Mouse (Mus musculus) erythroblast, embryonic 14.5 days (primary cell): ENCODE measurements at regions not wholly inside any gene's neighbourhood (a gene's known extent, or its start where the extent isn't known, plus 50 kb on each side); places are given as distances from the start of the nearest gene placed in this dataset.

ENCODE experiments used
- H3K27me3 ChIP-seq: 2 replicates; pipeline ENCODE4 v1.6.1; 2012; ENCODE audit warnings: inconsistent platforms; ENCODE audit not compliant: control insufficient read depth
- H3K36me3 ChIP-seq: 2 replicates; pipeline ENCODE4 v1.6.1; 2012; ENCODE audit warnings: mild to moderate bottlenecking, inconsistent platforms; ENCODE audit not compliant: control insufficient read depth
- H3K4me1 ChIP-seq: 2 replicates; pipeline ENCODE4 v1.6.1; 2012; ENCODE audit warnings: inconsistent platforms; ENCODE audit not compliant: control insufficient read depth
- H3K4me3 ChIP-seq: replicated peaks from 2 replicates; pipeline ENCODE3; 2012; ENCODE audit warnings: moderate library complexity, mild to moderate bottlenecking, inconsistent platforms
- H3K9me3 ChIP-seq: 2 replicates; pipeline ENCODE4 v1.6.1; 2012; ENCODE audit warnings: low read length, inconsistent platforms, mixed read lengths; ENCODE audit not compliant: control insufficient read depth
- GATA1 ChIP-seq: IDR thresholded peaks from 2 replicates; pipeline ENCODE4 v1.6.1; 2012; ENCODE audit warnings: low read length, inconsistent platforms, mixed read lengths
- TAL1 ChIP-seq: IDR thresholded peaks from 3 replicates; pipeline ENCODE4 v1.6.1; 2012; ENCODE audit warnings: low read length, inconsistent platforms, mixed read lengths

GRCm38 (mm10) chr4:56127730-56128482, 595.6 kb upstream of the Klf4 start:
- Histone ChIP-seq H3K4me1 (no peaks in the 10 kb centered on the region), H3K36me3 (no peaks in the 10 kb centered on the region), H3K9me3 (no peaks in the 10 kb centered on the region), H3K27me3 (no peaks in the 10 kb centered on the region), H3K4me3 (no peak overlapping the region)
- no peak for TF ChIP-seq TAL1
- no peak for TF ChIP-seq GATA1

- TF ChIP-seq TAL1 = no peak
- no peak for TF ChIP-seq GATA1
- Histone ChIP-seq H3K27me3 (no peaks in the 10 kb centered on the region), H3K4me3 (no peak overlapping the region), H3K4me1 (no peaks in the 10 kb centered on the region), H3K9me3 (no peaks in the 10 kb centered on the region), H3K36me3 (no peaks in the 10 kb centered on the region)
Observed at GRCm38 (mm10) chr4:56124515-56124914, 592.2 kb upstream of the Klf4 start.

GRCm38 (mm10) chr4:56122198-56122597, 589.9 kb upstream of the Klf4 start:
- Histone ChIP-seq H3K27me3 (no peaks in the 10 kb centered on the region), H3K36me3 (no peaks in the 10 kb centered on the region), H3K4me1 (no peaks in the 10 kb centered on the region), H3K9me3 (no peaks in the 10 kb centered on the region), H3K4me3 (no peak overlapping the region)
- TF ChIP-seq GATA1 (no peak), TAL1 (no peak)

GRCm38 (mm10) chr4:56121664-56122063, 589.4 kb upstream of the Klf4 start:
- H3K36me3 ChIP-seq = no peaks in the 10 kb centered on the region
- H3K27me3 ChIP-seq = no peaks in the 10 kb centered on the region
- no peak overlapping the region for H3K4me3 ChIP-seq
- no peak for TF ChIP-seq GATA1
- no peaks in the 10 kb centered on the region for H3K9me3 ChIP-seq
- H3K4me1 ChIP-seq = no peaks in the 10 kb centered on the region

GRCm38 (mm10) chr4:56120357-56120756, 588.1 kb upstream of the Klf4 start:
- Histone ChIP-seq H3K4me3 (no peak overlapping the region), H3K4me1 (no peaks in the 10 kb centered on the region), H3K36me3 (no peaks in the 10 kb centered on the region), H3K9me3 (no peaks in the 10 kb centered on the region), H3K27me3 (no peaks in the 10 kb centered on the region)
- no peak for TF ChIP-seq TAL1
- TF ChIP-seq GATA1 = no peak

- H3K4me3 ChIP-seq = no peak overlapping the region
- no peak for TF ChIP-seq TAL1
- TF ChIP-seq GATA1 = no peak
- no peaks in the 10 kb centered on the region for H3K4me1 ChIP-seq
Observed at GRCm38 (mm10) chr4:56113701-56114196, 581.5 kb upstream of the Klf4 start.

GRCm38 (mm10) chr4:56112931-56113700, 580.9 kb upstream of the Klf4 start:
- Histone ChIP-seq H3K36me3 (no peaks in the 10 kb centered on the region), H3K4me1 (no peaks in the 10 kb centered on the region), H3K9me3 (no peaks in the 10 kb centered on the region), H3K4me3 (no peak overlapping the region), H3K27me3 (no peaks in the 10 kb centered on the region)
- TF ChIP-seq GATA1 (no peak), TAL1 (no peak)

More at GRCm38 (mm10) chr4:56113701-56114196, 581.5 kb upstream of the Klf4 start:
- H3K27me3 ChIP-seq = no peaks in the 10 kb centered on the region
- H3K36me3 ChIP-seq = no peaks in the 10 kb centered on the region
- no peaks in the 10 kb centered on the region for H3K9me3 ChIP-seq

GRCm38 (mm10) chr4:56106962-56107361, 574.7 kb upstream of the Klf4 start:
- Histone ChIP-seq H3K4me3 (no peak overlapping the region), H3K4me1 (no peaks in the 10 kb centered on the region), H3K27me3 (no peaks in the 10 kb centered on the region), H3K36me3 (no peaks in the 10 kb centered on the region), H3K9me3 (no peaks in the 10 kb centered on the region)
- TF ChIP-seq TAL1 = no peak
- no peak for TF ChIP-seq GATA1

- H3K36me3 ChIP-seq = no peaks in the 10 kb centered on the region
- no peak overlapping the region for H3K4me3 ChIP-seq
- TF ChIP-seq TAL1 (no peak), GATA1 (no peak)
- no peaks in the 10 kb centered on the region for H3K27me3 ChIP-seq
- H3K9me3 ChIP-seq = no peaks in the 10 kb centered on the region
- no peaks in the 10 kb centered on the region for H3K4me1 ChIP-seq
Observed at GRCm38 (mm10) chr4:56102314-56102713, 570.0 kb upstream of the Klf4 start.
